Mouse (Mus musculus): ENCODE data around the gene Ddx3x. TPM values are rescaled to one million over a fixed set of nuclear protein-coding genes. Genes with fewer than 3 reads are reported as not detected.
"Not testable (repeated sequence)": the region's sequence is repeated elsewhere in the genome, so short reads cannot be mapped to it uniquely, and the experiment has no call there.

The Ddx3x gene
- polyA plus RNA-seq, 1 experiment from 2014 or later = 163 TPM

DNA sequence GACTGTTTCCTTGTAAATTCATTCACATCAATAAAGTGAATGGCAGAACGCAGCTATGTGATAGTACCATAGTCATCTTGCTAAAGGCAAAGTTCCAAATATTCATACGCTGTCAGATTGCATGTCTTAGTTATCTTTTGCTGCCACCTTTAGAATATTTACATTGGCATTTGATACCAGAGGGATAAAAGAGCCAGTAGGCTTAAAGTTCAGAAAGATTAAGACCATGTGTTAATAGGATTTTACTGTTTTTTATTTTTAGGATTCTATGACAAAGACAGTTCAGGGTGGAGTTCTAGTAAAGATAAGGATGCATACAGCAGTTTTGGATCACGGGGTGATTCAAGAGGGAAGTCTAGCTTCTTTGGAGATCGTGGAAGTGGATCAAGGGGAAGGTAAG lies 5.0 kb downstream of the Ddx3x start:
- Histone ChIP-seq H3K27ac (no peak overlapping the region), H3K9me3 (no peaks in the 10 kb centered on the region), H3K27me3 (no peaks in the 10 kb centered on the region), H3K4me1 (peaks cover 3% of the 10 kb centered on the region; the same call in 1 of the 2 replicates), H3K4me2 (replicated peaks) (no peak overlapping the region), H3K9ac (no peak overlapping the region), H3K36me3 (peaks cover 40% of the 10 kb centered on the region), H3K4me3 (no peak overlapping the region)
- no peak for ATAC-seq (ENCODE audit: insufficient number of reproducible peaks, insufficient read depth, low FRiP score, low TSS enrichment)
- WGBS = 87% methylated on average over 4 of the region's 4 CpGs

DNA sequence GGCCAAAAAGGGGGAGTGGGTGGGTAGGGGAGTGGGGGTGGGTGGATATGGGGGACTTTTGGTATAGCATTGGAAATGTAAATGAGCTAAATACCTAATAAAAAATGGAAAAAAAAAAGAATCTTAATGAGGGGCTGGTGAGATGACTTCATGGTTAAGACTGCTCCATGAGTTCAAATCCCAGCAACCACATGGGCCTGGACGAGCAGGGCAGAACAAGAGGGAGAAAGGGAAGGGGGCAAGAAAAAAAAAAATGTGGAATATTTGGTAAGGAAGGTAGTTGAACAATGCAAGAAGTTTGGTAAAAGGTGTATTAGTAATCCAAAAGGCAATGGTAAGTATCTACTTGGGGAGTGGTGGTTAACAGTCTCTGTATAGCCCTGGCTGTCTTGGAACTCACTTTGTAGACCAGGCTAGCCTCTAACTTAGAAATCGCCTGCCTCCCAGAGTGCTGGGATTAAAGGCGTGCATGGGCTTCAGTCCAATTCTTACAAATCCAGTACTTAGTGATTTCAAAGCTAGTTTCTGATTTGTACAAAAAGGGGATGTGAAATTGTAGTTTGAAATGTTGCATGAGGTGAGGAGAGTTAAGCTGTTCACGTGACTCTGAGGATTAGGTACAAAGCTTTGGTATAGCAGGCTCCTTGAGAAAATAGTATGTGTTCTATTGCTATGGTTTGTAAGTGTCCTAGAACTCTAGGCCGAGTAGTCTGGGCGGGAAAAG lies 13.9 kb downstream of the Ddx3x start:
- H3K4me3 ChIP-seq = no peak overlapping the region
- H3K4me1 ChIP-seq = no peaks in the 10 kb centered on the region
- no peaks in the 10 kb centered on the region for H3K27me3 ChIP-seq
- H3K36me3 ChIP-seq = peaks cover 18% of the 10 kb centered on the region
- WGBS = 52% methylated on average over 6 of the region's 6 CpGs
- H3K9me3 ChIP-seq = no peaks in the 10 kb centered on the region
- H3K4me2 ChIP-seq (replicated peaks) = no peak overlapping the region
- H3K9ac ChIP-seq = no peak overlapping the region
- ATAC-seq (ENCODE audit: insufficient number of reproducible peaks, insufficient read depth, low FRiP score, low TSS enrichment) = 0 out of 2 replicates have a peak, but pooled peaks have one; percentile 47
- H3K27ac ChIP-seq = no peak overlapping the region

DNA sequence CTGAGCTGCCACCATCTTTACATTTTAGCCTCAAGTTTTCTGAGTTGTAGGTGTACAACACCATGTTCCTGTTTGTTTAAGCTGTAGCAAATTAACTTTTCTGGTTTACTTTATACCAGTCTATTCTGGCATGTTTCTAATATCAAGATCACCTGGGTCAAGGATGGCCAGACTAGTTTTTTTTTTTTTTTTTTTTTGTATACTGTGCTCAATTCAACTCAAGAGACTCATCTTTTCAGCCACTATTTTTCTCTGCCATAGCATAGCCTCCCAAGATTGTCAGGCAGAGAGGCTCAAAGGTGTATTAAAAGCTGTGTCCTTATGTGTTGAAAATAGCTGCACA lies 14.4 kb downstream of the Ddx3x start:
- Histone ChIP-seq H3K36me3 (peaks cover 14% of the 10 kb centered on the region), H3K9ac (no peak overlapping the region), H3K4me3 (no peak overlapping the region), H3K9me3 (no peaks in the 10 kb centered on the region), H3K27ac (no peak overlapping the region), H3K4me2 (replicated peaks) (no peak overlapping the region), H3K27me3 (no peaks in the 10 kb centered on the region), H3K4me1 (no peaks in the 10 kb centered on the region)
- ATAC-seq (ENCODE audit: insufficient number of reproducible peaks, insufficient read depth, low FRiP score, low TSS enrichment) = no peak

DNA sequence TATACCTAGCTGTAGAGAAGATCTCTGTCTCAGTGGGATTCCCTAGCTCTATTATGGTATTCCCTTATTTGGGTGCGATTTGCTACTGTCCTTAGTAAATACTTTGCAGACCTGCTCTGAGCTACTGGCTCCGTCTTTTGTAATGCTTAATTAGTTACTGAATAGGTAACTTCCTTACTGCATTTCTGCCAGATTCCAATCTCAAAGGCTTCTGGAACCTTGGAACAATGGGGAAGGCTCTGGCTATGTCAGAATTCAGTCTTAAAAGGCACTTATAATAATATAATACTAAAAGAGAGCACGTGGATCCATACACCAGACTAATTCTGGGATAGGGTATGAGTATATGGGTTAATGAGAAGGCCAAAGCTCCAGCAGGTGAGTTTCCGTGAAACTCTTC lies 15.5 kb downstream of the Ddx3x start:
- WGBS = 28% methylated on average over 4 of the region's 4 CpGs
- not testable (repeated sequence) for H3K27ac ChIP-seq; H3K9me3 ChIP-seq; H3K4me2 ChIP-seq (replicated peaks); H3K27me3 ChIP-seq; H3K9ac ChIP-seq; H3K36me3 ChIP-seq; H3K4me1 ChIP-seq; ATAC-seq (ENCODE audit: insufficient number of reproducible peaks, insufficient read depth, low FRiP score, low TSS enrichment); H3K4me3 ChIP-seq

DNA sequence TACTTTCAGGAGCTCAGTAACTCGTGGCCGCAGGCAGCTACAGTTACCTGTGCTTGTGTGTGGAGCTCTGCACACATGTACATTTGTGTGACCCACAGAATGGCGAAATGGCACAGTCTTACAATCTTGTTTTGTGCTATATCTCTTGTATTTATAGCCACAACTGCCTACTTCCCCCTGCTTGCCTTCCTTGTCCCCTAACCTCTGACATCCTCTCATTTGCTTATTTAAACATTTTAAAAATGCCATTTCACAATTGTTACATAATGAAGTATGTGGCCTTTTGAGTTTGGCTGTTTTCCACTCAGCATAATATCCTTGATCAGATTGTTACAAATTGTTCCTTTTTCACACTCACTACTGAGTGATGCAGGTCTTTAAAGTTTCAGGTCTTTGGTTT lies 25.4 kb downstream of the Ddx3x start:
- no peak for ATAC-seq (ENCODE audit: insufficient number of reproducible peaks, insufficient read depth, low FRiP score, low TSS enrichment)
- Histone ChIP-seq H3K4me1 (no peaks in the 10 kb centered on the region), H3K4me3 (no peak overlapping the region), H3K9me3 (no peaks in the 10 kb centered on the region), H3K9ac (no peak overlapping the region), H3K27me3 (no peaks in the 10 kb centered on the region), H3K27ac (no peak overlapping the region), H3K4me2 (replicated peaks) (no peak overlapping the region), H3K36me3 (no peaks in the 10 kb centered on the region)
- WGBS = 77% methylated on average over 3 of the region's 3 CpGs

DNA sequence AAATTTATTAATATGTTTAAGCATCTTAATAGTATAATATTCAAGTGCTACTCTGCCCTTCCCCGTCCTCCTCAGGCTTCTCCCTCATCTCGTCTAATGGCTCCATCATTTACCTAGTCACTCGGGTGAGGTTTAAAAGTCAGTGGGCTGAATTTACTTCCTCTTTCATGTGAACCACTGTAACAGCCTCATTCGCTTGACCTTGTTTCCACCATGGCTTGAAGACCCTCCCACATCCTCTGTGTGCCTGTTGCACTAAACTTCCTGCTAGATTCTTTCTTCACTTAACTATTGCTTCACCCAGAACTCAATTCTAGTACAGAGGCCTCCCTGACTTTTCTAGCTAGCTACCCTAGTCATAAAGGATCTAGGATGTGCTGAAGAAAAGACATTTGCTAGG lies 30.6 kb downstream of the Ddx3x start:
- no peak for ATAC-seq (ENCODE audit: insufficient number of reproducible peaks, insufficient read depth, low FRiP score, low TSS enrichment)
- Histone ChIP-seq H3K4me2 (replicated peaks) (no peak overlapping the region), H3K9ac (no peak overlapping the region), H3K36me3 (no peaks in the 10 kb centered on the region), H3K27me3 (0 out of 2 replicates have a peak, but pooled peaks cover 3% of the 10 kb centered on the region), H3K27ac (no peak overlapping the region), H3K9me3 (no peaks in the 10 kb centered on the region), H3K4me1 (no peaks in the 10 kb centered on the region), H3K4me3 (no peak overlapping the region)
- 65% methylated on average over 4 of the region's 4 CpGs for WGBS

DNA sequence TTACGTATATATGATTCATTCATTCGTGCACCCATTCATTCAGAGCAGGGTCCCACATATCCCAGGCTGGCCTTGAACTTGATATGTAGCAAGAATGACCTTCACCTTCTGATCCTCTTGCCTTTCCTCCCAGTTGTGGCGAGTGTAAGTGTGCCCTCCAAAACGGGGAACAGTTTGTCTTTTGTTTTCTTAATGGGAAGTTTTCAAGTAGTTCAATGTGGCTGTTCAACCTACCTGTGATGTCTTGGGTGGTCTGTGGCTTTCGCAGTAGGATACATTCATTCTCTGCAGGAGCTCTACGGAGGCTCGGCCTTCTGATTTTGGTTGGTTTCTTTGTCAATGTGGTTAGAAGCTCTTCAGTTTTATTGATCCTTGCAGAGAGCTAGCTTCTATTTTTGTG lies 48.8 kb downstream of the Ddx3x start:
- H3K9me3 ChIP-seq = no peaks in the 10 kb centered on the region
- H3K27me3 ChIP-seq = no peaks in the 10 kb centered on the region; the same call in 1 of the 2 replicates
- WGBS = 82% methylated on average over 7 of the region's 7 CpGs

More for the DNA sequence above, 48.8 kb downstream of the Ddx3x start:
- no peak overlapping the region for H3K27ac ChIP-seq
- no peak for ATAC-seq (ENCODE audit: insufficient number of reproducible peaks, insufficient read depth, low FRiP score, low TSS enrichment)
- no peak overlapping the region for H3K4me3 ChIP-seq
- no peaks in the 10 kb centered on the region for H3K4me1 ChIP-seq
- no peak overlapping the region for H3K9ac ChIP-seq
- H3K36me3 ChIP-seq = no peaks in the 10 kb centered on the region
- no peak overlapping the region for H3K4me2 ChIP-seq (replicated peaks)

Other genes starting within 250 kb of the Ddx3x start
- gene Usp9x, start 209.5 kb upstream of the Ddx3x start, polyA plus RNA-seq (2016; fragmentation: Nextera tagmentation; extraction: Ambion mirVana) = 47.0 and 48.9 TPM in 2 replicates
- gene Nyx, start 185.1 kb downstream of the Ddx3x start, polyA plus RNA-seq (2016; fragmentation: Nextera tagmentation; extraction: Ambion mirVana) = 0.06 and 0.15 TPM in 2 replicates